Mouse (Mus musculus) megakaryocyte, embryonic 14.5 days (primary cell): Measurements from ENCODE around the gene Tmprss11a.

Experiments
- FLI1 ChIP-seq: IDR thresholded peaks from 2 replicates; pipeline ENCODE4 v1.6.1; 2012; ENCODE audit warnings: low read length, inconsistent platforms, mixed read lengths
- GATA1 ChIP-seq: IDR thresholded peaks from 3 replicates; pipeline ENCODE4 v1.6.1; 2012; ENCODE audit warnings: mixed read lengths, low read length, inconsistent platforms, borderline replicate concordance

- TF ChIP-seq GATA1 (no peak), FLI1 (no peak)
Measured at GRCm38 (mm10) chr5:86421323-86422028, 47.3 kb downstream of the Tmprss11a start.
